Mouse (Mus musculus) erythroblast, embryonic 14.5 days (primary cell): ENCODE data around the gene Tmem274.
"Not testable (repeated sequence)": the region's sequence is repeated elsewhere in the genome, so short reads cannot be mapped to it uniquely, and the experiment has no call there.

Experiments
- GATA1 ChIP-seq: IDR thresholded peaks from 2 replicates; pipeline ENCODE4 v1.6.1; 2012; ENCODE audit warnings: low read length, inconsistent platforms, mixed read lengths
- TAL1 ChIP-seq: IDR thresholded peaks from 3 replicates; pipeline ENCODE4 v1.6.1; 2012; ENCODE audit warnings: low read length, inconsistent platforms, mixed read lengths

- TF ChIP-seq GATA1, TAL1: not testable (repeated sequence)
Measured at GRCm38 (mm10) chr4:149457163-149457562, 20.0 kb upstream of the Tmem274 start.
